Mouse (Mus musculus) ES-Bruce4 (cell line): ENCODE data around the gene Gm42957. TPM values are rescaled to one million over a fixed set of nuclear protein-coding genes. Genes with fewer than 3 reads are reported as not detected.
A peak's percentile ranks its signal among the peaks of the same experiment; 100 is the strongest.

Source experiments
- H3K27ac ChIP-seq: 2 replicates; pipeline ENCODE4 v1.5.1; 2012; ENCODE audit warnings: low read length, inconsistent platforms; ENCODE audit not compliant: insufficient read depth
- H3K27me3 ChIP-seq: 2 replicates; pipeline ENCODE4 v1.6.1; 2012; ENCODE audit warnings: mild to moderate bottlenecking, low read length, inconsistent platforms; ENCODE audit not compliant: control insufficient read depth, poor library complexity, insufficient read depth, severe bottlenecking
- H3K36me3 ChIP-seq: 2 replicates; pipeline ENCODE4 v1.6.1; 2012; ENCODE audit warnings: inconsistent platforms, mild to moderate bottlenecking, low read length, moderate library complexity; ENCODE audit not compliant: control insufficient read depth, poor library complexity, insufficient read depth, severe bottlenecking
- H3K4me1 ChIP-seq: one replicate; pipeline ENCODE4 v1.8.1; 2011; ENCODE audit warnings: low read length; ENCODE audit not compliant: control insufficient read depth, insufficient read depth
- H3K4me3 ChIP-seq: 2 replicates; pipeline ENCODE4 v1.5.1; 2011; ENCODE audit warnings: low read depth, mild to moderate bottlenecking, low read length
- H3K9ac ChIP-seq: 2 replicates; pipeline ENCODE4 v1.6.1; 2012; ENCODE audit warnings: low read depth, mild to moderate bottlenecking, inconsistent platforms; ENCODE audit not compliant: poor library complexity, severe bottlenecking
- H3K9me3 ChIP-seq: replicated peaks from 2 replicates; pipeline ENCODE4 v1.6.1; 2012; ENCODE audit warnings: mild to moderate bottlenecking, low read length, inconsistent platforms; ENCODE audit not compliant: control insufficient read depth, poor library complexity, insufficient read depth, severe bottlenecking
- CTCF ChIP-seq: IDR thresholded peaks from one replicate; pipeline ENCODE4 v1.8.1; 2011; ENCODE audit warnings: low read depth, low read length
- EP300 ChIP-seq: IDR thresholded peaks from 2 replicates; pipeline ENCODE4 v1.6.1; 2011; ENCODE audit warnings: low read depth, low read length; ENCODE audit not compliant: insufficient read depth
- POLR2A ChIP-seq: IDR thresholded peaks from one replicate; pipeline ENCODE4 v1.8.1; 2011; ENCODE audit warnings: low read length; ENCODE audit not compliant: insufficient read depth
- polyA plus RNA-seq: library from polyadenylated mRNA; stranded (reverse); fragments of >200 nt; gene quantifications from 2 replicates; pipeline ENCODE4 v1.2.4, GENCODE M21; 2011; ENCODE audit warnings: low read depth; ENCODE audit not compliant: missing spikeins, insufficient read depth, insufficient read length

Gm42957 gene
- polyA plus RNA-seq, 1 experiment = not detected

DNA sequence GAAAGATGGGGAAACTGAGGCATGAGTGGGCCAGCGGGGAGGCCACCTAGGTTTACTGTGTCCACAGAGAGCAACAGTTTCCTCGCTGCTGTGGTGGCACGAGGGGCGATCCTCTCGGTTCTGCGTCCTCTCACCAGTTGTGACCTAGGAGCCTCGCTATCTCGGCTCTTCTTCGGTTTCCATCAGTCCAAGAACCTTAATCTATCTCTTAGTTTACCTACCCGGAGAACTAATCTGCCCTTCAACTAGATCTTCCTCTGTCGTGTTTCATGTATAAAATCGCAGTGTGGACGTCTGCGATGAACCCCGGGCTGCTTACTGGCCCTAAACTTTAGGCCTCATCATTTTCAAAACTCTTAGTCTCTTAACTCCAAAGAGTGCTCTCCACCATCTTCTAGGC lies 632 bp downstream of the Gm42957 start:
- H3K36me3 ChIP-seq = peaks cover 21% of the 10 kb centered on the region
- H3K9me3 ChIP-seq = no peaks in the 10 kb centered on the region
- H3K4me1 ChIP-seq = no peaks in the 10 kb centered on the region
- peak overlapping the region; percentile 88 for H3K9ac ChIP-seq
- peak overlapping the region; percentile 99 for H3K4me3 ChIP-seq
- no peak for TF ChIP-seq EP300
- no peak for TF ChIP-seq POLR2A
- TF ChIP-seq CTCF = no peak
- H3K27me3 ChIP-seq = no peaks in the 10 kb centered on the region
- no peak overlapping the region for H3K27ac ChIP-seq

DNA sequence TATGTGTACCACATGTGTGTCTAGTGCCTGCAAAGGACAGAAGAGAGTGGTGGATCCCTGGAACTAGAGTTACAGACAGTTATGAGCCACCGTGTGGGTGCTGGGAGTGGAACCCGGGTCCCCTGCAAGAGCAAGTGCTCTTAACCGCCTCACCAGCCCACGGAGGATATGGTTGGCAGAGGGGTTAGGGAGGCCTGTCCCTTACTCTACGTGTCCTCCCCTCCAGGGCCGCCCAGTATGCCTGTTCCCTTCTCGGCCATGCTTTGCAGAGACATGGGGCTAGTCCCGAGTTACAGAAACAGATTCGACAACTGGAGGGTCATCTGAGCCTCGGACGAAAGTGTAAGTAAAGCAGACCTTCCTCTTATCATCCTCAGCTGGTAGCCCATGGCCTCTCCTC lies 1.2 kb downstream of the Gm42957 start:
- H3K27me3 ChIP-seq = no peaks in the 10 kb centered on the region
- no peak overlapping the region for H3K27ac ChIP-seq
- H3K36me3 ChIP-seq = peaks cover 18% of the 10 kb centered on the region
- TF ChIP-seq CTCF = no peak
- no peak for TF ChIP-seq EP300
- no peak for TF ChIP-seq POLR2A
- H3K9ac ChIP-seq = peak overlapping the region; percentile 88
- H3K4me3 ChIP-seq = peak overlapping the region; percentile 23
- no peaks in the 10 kb centered on the region for H3K4me1 ChIP-seq
- H3K9me3 ChIP-seq = no peaks in the 10 kb centered on the region

DNA sequence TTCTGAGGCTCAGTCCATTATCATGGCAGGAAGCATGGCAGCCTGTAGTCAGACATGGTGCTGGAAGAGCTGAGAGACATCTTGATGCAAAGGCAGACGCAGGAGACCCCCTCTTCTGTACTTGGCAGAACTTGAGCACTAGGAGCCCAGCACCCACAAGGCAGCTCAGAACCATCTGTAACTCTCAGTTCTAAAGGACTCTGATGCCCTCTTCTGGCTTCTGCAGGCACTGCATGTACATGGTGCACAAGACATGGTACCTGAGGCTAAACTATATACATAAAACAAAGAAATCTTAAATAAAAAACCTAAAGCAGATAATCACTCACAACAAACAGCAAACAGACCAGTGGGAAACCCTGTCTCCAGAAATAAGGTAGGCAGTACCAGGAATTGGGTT lies 3.9 kb downstream of the Gm42957 start:
- no peaks in the 10 kb centered on the region for H3K4me1 ChIP-seq
- H3K27me3 ChIP-seq = no peaks in the 10 kb centered on the region
- no peaks in the 10 kb centered on the region for H3K9me3 ChIP-seq
- peaks cover 10% of the 10 kb centered on the region for H3K36me3 ChIP-seq
- H3K4me3 ChIP-seq = no peak overlapping the region
- no peak overlapping the region for H3K27ac ChIP-seq
- H3K9ac ChIP-seq = no peak overlapping the region
- TF ChIP-seq EP300 = no peak
- peak; percentile 64 for TF ChIP-seq CTCF

DNA sequence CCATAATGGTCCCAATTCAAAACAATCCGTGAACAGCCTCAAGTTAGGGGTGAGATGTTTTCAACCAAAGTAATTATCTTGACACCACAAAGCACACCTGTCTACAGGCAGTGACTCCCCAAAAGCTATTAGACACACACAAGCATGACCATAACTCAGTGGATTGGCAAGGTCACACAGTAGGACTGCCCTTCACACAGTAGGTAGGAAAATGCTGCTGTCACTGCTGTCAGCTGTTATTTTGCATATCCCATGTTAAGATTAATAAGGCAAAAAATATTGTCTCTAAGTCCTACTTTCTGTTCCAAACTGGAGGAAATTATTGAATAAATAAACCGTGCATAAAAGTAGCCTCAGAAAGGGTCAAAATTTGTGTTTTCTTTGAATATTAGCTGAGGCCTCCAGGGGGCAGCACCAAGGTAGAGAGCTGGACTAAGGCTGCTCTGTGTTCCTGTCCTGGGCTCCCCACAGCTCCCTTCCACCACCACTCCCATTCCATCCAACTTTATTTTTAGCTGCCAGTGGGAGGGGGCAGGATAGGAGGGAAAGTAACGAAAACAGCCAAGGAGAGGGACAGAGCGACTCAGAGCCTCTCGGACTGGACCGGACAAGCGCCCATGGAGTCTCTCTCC lies 9.9 kb downstream of the Gm42957 start, which contains the start of gene Itga10:
TSS of gene Itga10 (plus strand) at position 567 of the 632 bp plus-strand sequence.
- H3K27me3 ChIP-seq = no peaks in the 10 kb centered on the region
- no peak within 1 kb of the TSS for H3K9ac ChIP-seq
- H3K4me1 ChIP-seq = no peaks in the 10 kb centered on the region
- no peak within 1 kb of the TSS for H3K4me3 ChIP-seq
- TF ChIP-seq POLR2A (no peak), CTCF (peak; percentile 59), EP300 (no peak)
- no peak within 1 kb of the TSS for H3K27ac ChIP-seq
- no peaks in the 10 kb centered on the region for H3K9me3 ChIP-seq
- H3K36me3 ChIP-seq = peaks cover 5% of the 10 kb centered on the region; the same call in 1 of the 2 replicates

DNA sequence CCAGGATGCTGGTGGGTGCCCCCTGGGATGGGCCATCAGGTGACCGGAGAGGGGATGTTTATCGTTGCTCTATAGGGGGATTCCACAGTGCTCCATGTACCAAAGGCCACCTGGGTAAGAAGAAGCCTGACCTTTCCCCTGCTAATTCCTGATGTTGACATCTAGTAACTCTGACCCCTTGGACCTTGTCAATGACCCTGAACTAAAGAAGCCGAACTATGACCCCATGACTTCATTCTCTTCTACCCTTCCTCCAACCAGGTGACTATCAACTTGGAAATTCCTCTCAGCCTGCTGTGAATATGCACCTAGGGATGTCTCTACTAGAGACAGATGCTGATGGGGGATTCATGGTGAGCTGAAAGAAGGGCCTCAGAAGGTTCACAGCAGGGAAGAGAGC lies 12.1 kb downstream of the Gm42957 start:
- peaks cover 2% of the 10 kb centered on the region for H3K4me1 ChIP-seq
- no peak overlapping the region for H3K4me3 ChIP-seq
- no peak overlapping the region for H3K9ac ChIP-seq
- no peaks in the 10 kb centered on the region for H3K9me3 ChIP-seq
- H3K36me3 ChIP-seq = peaks cover 5% of the 10 kb centered on the region; the same call in 1 of the 2 replicates
- TF ChIP-seq EP300 = no peak
- TF ChIP-seq POLR2A = no peak
- no peak for TF ChIP-seq CTCF
- H3K27me3 ChIP-seq = no peaks in the 10 kb centered on the region
- no peak overlapping the region for H3K27ac ChIP-seq

DNA sequence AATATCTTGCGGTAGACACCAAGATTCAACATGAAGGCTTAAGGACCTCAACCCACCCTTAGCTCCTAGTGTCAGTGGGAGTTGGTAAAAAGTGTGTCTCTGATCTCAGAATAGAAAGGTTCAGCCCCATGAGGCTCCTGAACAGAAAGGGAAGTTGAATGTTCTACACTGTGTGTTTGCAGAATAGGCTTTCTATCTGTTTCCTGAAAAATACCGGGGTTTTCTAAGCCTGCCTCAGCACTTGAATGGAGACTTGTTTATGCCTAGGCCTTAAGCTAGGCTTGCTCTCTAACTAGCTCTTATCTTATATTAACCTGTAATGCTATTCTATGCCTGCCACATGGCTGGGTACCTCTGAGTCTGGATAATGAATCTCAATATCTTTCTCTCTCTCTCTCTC lies 25.6 kb downstream of the Gm42957 start:
- no peaks in the 10 kb centered on the region for H3K27me3 ChIP-seq
- no peak overlapping the region for H3K27ac ChIP-seq
- no peak overlapping the region for H3K9ac ChIP-seq
- H3K9me3 ChIP-seq = no peaks in the 10 kb centered on the region
- no peaks in the 10 kb centered on the region for H3K36me3 ChIP-seq
- no peaks in the 10 kb centered on the region for H3K4me1 ChIP-seq
- H3K4me3 ChIP-seq = no peak overlapping the region
- no peak for TF ChIP-seq CTCF
- TF ChIP-seq POLR2A = no peak
- no peak for TF ChIP-seq EP300
